ENCODE assay signal across 8 mouse cellular contexts in the genomic region with DNA sequence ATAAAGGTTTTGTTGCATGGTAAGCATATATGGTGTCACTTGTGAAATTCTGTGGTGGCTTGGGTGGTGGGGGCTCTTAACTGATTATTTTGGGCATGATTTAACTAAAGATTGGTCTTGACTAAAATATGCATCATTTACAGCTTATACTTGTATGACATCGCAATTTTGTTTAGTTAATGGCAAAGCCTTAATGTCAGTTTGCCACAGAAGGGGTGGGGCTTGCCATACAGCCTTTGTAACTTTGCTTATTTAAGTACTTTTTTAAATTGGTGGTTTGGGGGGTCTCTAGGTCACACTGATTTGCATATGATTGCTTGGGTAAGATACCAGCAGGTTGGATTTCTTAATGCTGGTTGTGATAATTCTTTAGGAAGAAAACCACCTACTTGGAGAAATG. TPM values are rescaled to one million over a fixed set of nuclear protein-coding genes. Genes with fewer than 3 reads are reported as not detected.
A peak's percentile ranks its signal among the peaks of the same experiment; 100 is the strongest.
DNase-seq lines count a peak whose midpoint lies in the region; ATAC-seq and TF ChIP-seq lines count a peak whose summit lies in the region.

No protein-coding gene starts in this region.

- TF ChIP-seq CTCF in intestine, postnatal 0 days (IDR thresholded peaks at IDR 0.05; ENCODE audit: low read depth): no peak

- H3K4me3 ChIP-seq in lung, embryonic 15.5 days: peak overlapping the region; percentile 45
- H3K4me3 ChIP-seq in embryonic facial prominence, embryonic 15.5 days (replicated peaks): peak overlapping the region; percentile 38
- peak overlapping the region; percentile 41 for H3K4me3 ChIP-seq in intestine, postnatal 0 days (ENCODE audit: low read depth, low read length)
- H3K4me3 ChIP-seq in neural tube, embryonic 14.5 days (ENCODE audit: low read depth, low read length): peak overlapping the region; percentile 52

- H3K36me3 ChIP-seq in lung, embryonic 15.5 days: peaks cover 23% of the 10 kb centered on the region
- H3K36me3 ChIP-seq in embryonic facial prominence, embryonic 15.5 days: peaks cover 15% of the 10 kb centered on the region; the same call in 1 of the 2 replicates
- peaks cover 10% of the 10 kb centered on the region; the same call in 1 of the 2 replicates for H3K36me3 ChIP-seq in intestine, postnatal 0 days (ENCODE audit: control insufficient read depth, insufficient read depth)
- H3K36me3 ChIP-seq in neural tube, embryonic 14.5 days (ENCODE audit: control insufficient read depth, insufficient read depth, low read length): peaks cover 10% of the 10 kb centered on the region

- peak overlapping the region; percentile 80 for H3K4me2 ChIP-seq in lung, embryonic 15.5 days
- H3K4me2 ChIP-seq in embryonic facial prominence, embryonic 15.5 days (replicated peaks): peak overlapping the region; percentile 65
- peak overlapping the region; percentile 68 for H3K4me2 ChIP-seq in intestine, postnatal 0 days (replicated peaks; ENCODE audit: low read depth)
- peak overlapping the region; percentile 100 for H3K4me2 ChIP-seq in neural tube, embryonic 14.5 days (ENCODE audit: low read depth, low read length)

- 22% methylated on average over 1 of the region's 1 CpGs for WGBS in lung, embryonic 15.5 days
- WGBS in embryonic facial prominence, embryonic 15.5 days: 14% methylated on average over 1 of the region's 1 CpGs
- WGBS in intestine, postnatal 0 days: 8% methylated on average over 1 of the region's 1 CpGs
- WGBS in neural tube, embryonic 14.5 days: 29% methylated on average over 1 of the region's 1 CpGs

- peak overlapping the region; percentile 38 for H3K9ac ChIP-seq in lung, embryonic 15.5 days
- peak overlapping the region; percentile 21; the same call in 1 of the 2 replicates for H3K9ac ChIP-seq in embryonic facial prominence, embryonic 15.5 days
- peak overlapping the region; percentile 13 for H3K9ac ChIP-seq in intestine, postnatal 0 days (ENCODE audit: low read depth, low read length)
- peak overlapping the region; percentile 37 for H3K9ac ChIP-seq in neural tube, embryonic 14.5 days (replicated peaks; ENCODE audit: low read depth, low read length)

- no peak for ATAC-seq in lung, embryonic 15.5 days (ENCODE audit: borderline replicate concordance, extremely low read depth, low FRiP score, low TSS enrichment)
- no peak for ATAC-seq in embryonic facial prominence, embryonic 15.5 days (ENCODE audit: insufficient number of reproducible peaks, low FRiP score, low TSS enrichment, low read depth)
- no peak for ATAC-seq in intestine, postnatal 0 days
- ATAC-seq in neural tube, embryonic 14.5 days (ENCODE audit: low read depth): no peak

- H3K27ac ChIP-seq in lung, embryonic 15.5 days: no peak overlapping the region
- H3K27ac ChIP-seq in embryonic facial prominence, embryonic 15.5 days (replicated peaks): no peak overlapping the region
- H3K27ac ChIP-seq in intestine, postnatal 0 days (ENCODE audit: low read depth, low read length): no peak overlapping the region
- H3K27ac ChIP-seq in neural tube, embryonic 14.5 days (ENCODE audit: low read depth, low read length): no peak overlapping the region

- H3K9me3 ChIP-seq in lung, embryonic 15.5 days: no peaks in the 10 kb centered on the region
- no peaks in the 10 kb centered on the region for H3K9me3 ChIP-seq in embryonic facial prominence, embryonic 15.5 days (replicated peaks)
- H3K9me3 ChIP-seq in intestine, postnatal 0 days (ENCODE audit: control insufficient read depth): no peaks in the 10 kb centered on the region
- H3K9me3 ChIP-seq in neural tube, embryonic 14.5 days (ENCODE audit: control insufficient read depth, low read length): no peaks in the 10 kb centered on the region

- H3K27me3 ChIP-seq in lung, embryonic 15.5 days: no peaks in the 10 kb centered on the region
- H3K27me3 ChIP-seq in embryonic facial prominence, embryonic 15.5 days: no peaks in the 10 kb centered on the region
- H3K27me3 ChIP-seq in intestine, postnatal 0 days (replicated peaks; ENCODE audit: control insufficient read depth, insufficient read depth, low read length): no peaks in the 10 kb centered on the region
- H3K27me3 ChIP-seq in neural tube, embryonic 14.5 days (ENCODE audit: control insufficient read depth, insufficient read depth, low read length): no peaks in the 10 kb centered on the region

- DNase-seq in lung, postnatal 25 days (ENCODE audit: low spot score): no peak
- no peak for DNase-seq in adipocyte (ENCODE audit: low spot score)
- no peak for DNase-seq in natural killer cell, adult 2 months (ENCODE audit: low spot score in 2 of 2)
- DNase-seq in ovary, postnatal 36 days (ENCODE audit: low spot score): no peak

- H3K4me1 ChIP-seq in lung, embryonic 15.5 days: peaks cover 31% of the 10 kb centered on the region
- H3K4me1 ChIP-seq in embryonic facial prominence, embryonic 15.5 days: peaks cover 39% of the 10 kb centered on the region
- no peaks in the 10 kb centered on the region for H3K4me1 ChIP-seq in intestine, postnatal 0 days (replicated peaks; ENCODE audit: control insufficient read depth, insufficient read depth, low read length)
- H3K4me1 ChIP-seq in neural tube, embryonic 14.5 days (ENCODE audit: control insufficient read depth, insufficient read depth, low read length): peaks cover 30% of the 10 kb centered on the region

RNA-seq across cellular contexts. Expression of gene Ubb, which starts 2.2 kb away (rescaled TPM):
- 3,157 and 3,186 TPM in 2 replicates for polyA plus RNA-seq in lung, embryonic 15.5 days (2015; fragmentation: Nextera tagmentation; extraction: Ambion mirVana)
- 3,288 and 3,376 TPM in 2 replicates for polyA plus RNA-seq in embryonic facial prominence, embryonic 15.5 days (2015; fragmentation: Nextera tagmentation; extraction: Ambion mirVana)
- 2,405 and 2,440 TPM in 2 replicates for polyA plus RNA-seq in intestine, postnatal 0 days (2015; fragmentation: Nextera tagmentation; extraction: Ambion mirVana)
- 4,516 and 4,600 TPM in 2 replicates for polyA plus RNA-seq in neural tube, embryonic 14.5 days (2014; fragmentation: Nextera tagmentation; extraction: Ambion mirVana)

RNA-seq across cellular contexts. Expression of gene Cenpv, which starts 14.1 kb away (rescaled TPM):
- polyA plus RNA-seq in lung, embryonic 15.5 days (2015; fragmentation: Nextera tagmentation; extraction: Ambion mirVana): 13.7 and 14.1 TPM in 2 replicates
- 29.0 and 32.0 TPM in 2 replicates for polyA plus RNA-seq in embryonic facial prominence, embryonic 15.5 days (2015; fragmentation: Nextera tagmentation; extraction: Ambion mirVana)
- polyA plus RNA-seq in intestine, postnatal 0 days (2015; fragmentation: Nextera tagmentation; extraction: Ambion mirVana): 54.9 and 55.2 TPM in 2 replicates
- polyA plus RNA-seq in neural tube, embryonic 14.5 days (2014; fragmentation: Nextera tagmentation; extraction: Ambion mirVana): 56.3 and 73.1 TPM in 2 replicates

RNA-seq across cellular contexts. Expression of gene Trpv2, which starts 21.1 kb away (rescaled TPM):
- 4.6 and 5.5 TPM in 2 replicates for polyA plus RNA-seq in lung, embryonic 15.5 days (2015; fragmentation: Nextera tagmentation; extraction: Ambion mirVana)
- 5.3 and 6.4 TPM in 2 replicates for polyA plus RNA-seq in embryonic facial prominence, embryonic 15.5 days (2015; fragmentation: Nextera tagmentation; extraction: Ambion mirVana)
- 6.0 and 6.3 TPM in 2 replicates for polyA plus RNA-seq in intestine, postnatal 0 days (2015; fragmentation: Nextera tagmentation; extraction: Ambion mirVana)
- polyA plus RNA-seq in neural tube, embryonic 14.5 days (2014; fragmentation: Nextera tagmentation; extraction: Ambion mirVana): 25.1 and 25.8 TPM in 2 replicates
